Mouse (Mus musculus) left cerebral cortex, postnatal 36 days (tissue): ENCODE results near the gene Pa2g4. TPM values are rescaled to one million over a fixed set of nuclear protein-coding genes. Genes with fewer than 3 reads are reported as not detected.
A peak's percentile ranks its signal among the peaks of the same experiment; 100 is the strongest.
"Not testable (repeated sequence)": the region's sequence is repeated elsewhere in the genome, so short reads cannot be mapped to it uniquely, and the experiment has no call there.

Source experiments
- DNase-seq, 2 experiments: peaks; one replicate each; pipeline ENCODE4 v3.0.0; 2021 to 2022; ENCODE audit warnings: low spot score in 2 of 2, mixed read lengths in 1 of 2
- intact Hi-C: fragments of 180-260 bp; cut with DNase I; formaldehyde crosslinking; loops from one replicate; pipeline ENCODE4 v1.15.1; 2025
- total RNA-seq, 2 experiments: library from RNA; stranded (reverse); gene quantifications; 2 replicates each; pipeline ENCODE4 v1.2.3; 2021

The Pa2g4 gene
- 10 to 100 TPM; 58.2 to 59.3 TPM for total RNA-seq

DNA sequence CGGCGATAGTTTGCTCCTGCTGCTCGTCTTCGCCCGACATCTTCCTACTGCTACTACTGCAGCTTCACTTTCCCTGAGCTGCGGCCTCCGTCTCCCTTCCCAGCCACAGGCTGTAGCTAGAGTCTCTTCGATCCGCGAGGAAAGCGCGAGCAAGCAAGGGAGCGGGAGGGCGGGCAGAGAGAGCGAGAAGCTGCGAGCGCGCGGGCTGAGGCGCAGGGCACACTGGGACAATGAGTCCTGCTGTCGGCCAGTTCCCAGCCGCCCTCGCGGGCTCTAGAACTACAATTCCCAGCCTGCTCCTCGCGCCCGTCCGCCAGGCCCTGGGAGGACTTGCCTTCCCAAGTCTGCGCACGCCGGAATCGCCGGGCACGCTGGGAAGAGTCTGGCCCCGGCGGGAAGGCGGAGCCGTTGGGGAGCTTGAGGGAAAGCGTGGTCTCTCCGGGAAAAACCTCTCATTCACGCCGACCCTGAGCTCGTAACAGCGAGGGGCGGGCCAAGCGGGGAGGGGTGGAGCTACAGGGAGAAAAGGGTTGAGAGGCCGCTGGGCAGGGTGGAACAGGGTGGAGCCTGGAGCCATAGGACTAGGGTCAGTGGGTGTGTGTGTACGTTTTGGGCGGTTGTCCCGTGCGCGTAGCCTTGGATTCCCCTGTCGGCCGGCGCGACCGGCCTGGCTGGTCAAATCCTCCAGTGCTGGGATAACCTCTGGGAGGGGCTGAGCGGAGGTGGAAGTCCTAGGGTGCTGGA lies at the start of gene Pa2g4:
Gene Pa2g4 (minus strand): TSS at position 200 of the 744 bp plus-strand sequence.
- intact Hi-C loops: loop anchor here (1.0 to 5.0 kb wide), 4 partner anchors 17 to 106 kb away; partner anchors contain the start of genes Rpl41, Rps26 and Suox

DNA sequence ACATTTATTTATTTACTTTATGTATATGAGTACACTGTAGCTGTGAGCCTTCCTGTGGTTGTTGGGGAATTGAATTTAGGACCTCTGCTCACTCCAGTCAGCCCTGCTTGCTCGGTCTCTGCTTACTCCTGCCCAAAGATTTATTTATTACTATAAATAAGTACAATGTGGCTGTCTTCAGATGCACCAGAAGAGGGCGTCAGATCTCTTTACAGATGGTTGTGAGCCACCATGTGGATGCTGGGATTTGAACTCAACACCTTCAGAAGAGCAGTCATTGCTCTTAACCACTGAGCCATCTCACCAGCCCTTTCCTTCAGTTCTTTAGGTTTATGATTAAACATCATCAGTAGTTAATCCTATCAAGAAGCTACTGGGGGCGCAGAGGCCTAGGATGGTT lies 49.1 kb upstream of the Pa2g4 start:
- no peak for DNase-seq
- intact Hi-C loops: loop anchor here (5.0 kb wide), 1 partner anchor 48 kb away; the partner anchor contains the start of gene Pa2g4

More for the DNA sequence above, at the start of gene Pa2g4:
- peak; percentile 99 for DNase-seq

DNA sequence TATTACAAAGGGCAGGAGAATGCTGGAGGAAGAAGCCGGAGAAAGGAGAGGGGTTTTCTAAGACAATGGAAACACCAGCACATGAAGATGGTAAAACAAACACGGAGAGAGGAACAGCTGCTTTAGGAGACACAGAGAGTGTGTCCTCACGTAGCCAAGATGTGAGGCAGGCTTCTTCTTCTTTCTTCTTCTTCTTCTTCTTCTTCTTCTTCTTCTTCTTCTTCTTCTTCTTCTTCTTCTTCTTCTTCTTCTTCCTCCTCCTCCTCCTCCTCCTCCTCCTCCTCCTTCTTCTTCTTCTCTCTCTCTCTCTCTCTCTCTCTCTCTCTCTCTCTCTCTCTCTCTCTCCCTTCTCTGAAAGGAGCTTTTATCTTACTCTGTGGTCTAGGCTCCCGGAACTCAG lies 48.0 kb upstream of the Pa2g4 start:
- intact Hi-C loops: loop anchor here (5.0 kb wide), 1 partner anchor 47 kb away; the partner anchor contains the start of gene Pa2g4
- not testable (repeated sequence) for DNase-seq

DNA sequence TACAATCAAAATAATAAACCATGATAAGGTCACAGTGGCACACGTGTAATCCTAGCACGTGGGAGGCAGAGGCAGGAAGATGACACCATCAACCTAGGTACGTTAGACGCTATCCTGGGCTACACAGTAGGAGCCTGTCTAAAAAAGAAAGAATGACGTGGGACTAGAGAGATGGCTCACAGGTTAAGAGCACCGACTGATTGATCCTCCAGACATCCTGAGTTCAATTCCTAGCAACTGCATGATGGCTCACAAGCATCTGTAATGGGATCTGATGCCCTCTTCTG lies 47.3 kb upstream of the Pa2g4 start:
- no peak for DNase-seq
- intact Hi-C loops: loop anchor here (5.0 kb wide), 1 partner anchor 46 kb away; the partner anchor contains the start of gene Pa2g4

DNA sequence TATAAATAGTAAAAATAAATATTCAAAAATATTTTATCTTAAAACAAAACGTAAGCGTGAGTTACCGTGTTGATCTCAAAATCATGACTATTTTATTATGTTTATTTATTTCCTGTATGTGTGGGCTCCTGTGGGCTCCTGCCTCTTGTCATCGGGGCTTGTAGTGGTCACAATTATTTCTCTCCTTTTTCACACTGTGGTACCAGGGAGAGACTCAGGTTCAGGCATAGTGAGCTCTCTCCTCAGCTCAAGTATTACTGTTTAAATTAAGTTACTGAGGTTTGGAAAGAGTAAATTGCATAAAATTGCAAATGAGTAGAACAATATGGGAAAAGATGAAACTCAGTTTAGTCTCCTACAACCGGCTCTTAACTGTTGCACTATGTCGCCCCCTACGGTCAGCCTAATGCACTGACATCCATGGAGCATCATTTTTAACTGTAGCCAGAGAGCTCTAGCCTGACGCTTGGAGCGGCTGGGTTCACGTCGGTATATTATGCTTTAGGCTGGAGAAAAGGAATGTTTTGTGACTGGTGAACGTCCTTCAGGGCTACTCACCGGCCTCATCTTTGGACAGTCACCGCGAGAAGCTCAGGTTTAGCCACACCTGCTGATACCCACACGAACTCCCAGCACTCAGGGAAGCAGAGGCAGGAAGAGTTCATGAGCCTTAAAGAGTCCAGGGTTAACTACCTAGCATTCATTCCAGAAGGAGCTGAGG lies 46.8 kb upstream of the Pa2g4 start:
- peak; percentile 72 for DNase-seq
- intact Hi-C loops: loop anchor here (5.0 kb wide), 1 partner anchor 45 kb away; the partner anchor contains the start of gene Pa2g4

DNA sequence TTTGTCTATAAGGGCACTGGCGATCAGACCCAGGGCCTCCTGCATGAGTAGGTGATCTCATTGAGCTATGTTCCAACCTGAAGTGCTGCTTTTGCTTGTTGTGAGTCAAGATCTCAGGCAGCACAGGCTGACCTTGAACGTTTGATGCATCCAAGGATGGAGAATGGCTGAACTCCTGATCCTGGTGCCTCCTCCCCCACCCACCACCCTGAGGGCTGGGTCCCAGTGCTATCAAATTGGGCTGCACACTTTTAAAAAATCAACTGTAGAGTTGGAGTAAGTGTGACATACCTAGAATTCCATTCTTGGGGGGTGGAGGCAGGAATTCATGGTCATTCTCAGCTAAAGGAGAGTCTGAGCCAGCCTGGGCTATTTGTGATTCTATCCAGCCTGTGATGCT lies 40.7 kb upstream of the Pa2g4 start:
- DNase-seq: no peak
- intact Hi-C loops: no loop called here

DNA sequence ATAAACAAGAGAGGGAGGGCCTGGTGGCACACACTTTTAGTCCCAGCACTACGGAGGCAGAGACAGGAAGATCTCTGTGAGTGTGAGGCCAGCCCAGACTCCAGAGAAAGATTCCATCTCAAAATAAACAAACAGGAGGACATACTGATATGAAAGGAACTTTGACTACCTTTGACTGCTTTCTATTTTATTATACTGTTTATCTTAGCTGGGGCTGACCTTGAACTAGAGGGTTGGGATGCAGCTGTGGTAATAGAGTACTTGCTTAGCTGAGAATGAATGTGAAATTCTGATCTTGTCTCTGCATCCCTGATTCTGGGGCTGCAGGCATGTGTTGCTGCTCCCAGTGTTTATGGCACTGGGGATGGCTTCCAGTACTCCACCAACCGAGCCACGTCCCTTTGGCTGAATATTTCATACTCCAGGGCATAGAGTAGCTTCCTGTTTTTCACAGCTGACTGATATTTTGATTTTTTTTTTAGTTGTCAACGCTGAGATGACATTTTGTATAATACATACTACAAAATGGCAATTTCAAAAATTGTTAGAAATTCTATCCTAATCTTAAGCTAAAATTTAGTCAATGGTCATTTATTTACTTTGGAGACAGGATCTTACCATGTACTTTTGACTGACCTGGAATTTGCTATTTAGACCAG lies 36.8 kb upstream of the Pa2g4 start:
- intact Hi-C loops: no loop called here
- no peak for DNase-seq

DNA sequence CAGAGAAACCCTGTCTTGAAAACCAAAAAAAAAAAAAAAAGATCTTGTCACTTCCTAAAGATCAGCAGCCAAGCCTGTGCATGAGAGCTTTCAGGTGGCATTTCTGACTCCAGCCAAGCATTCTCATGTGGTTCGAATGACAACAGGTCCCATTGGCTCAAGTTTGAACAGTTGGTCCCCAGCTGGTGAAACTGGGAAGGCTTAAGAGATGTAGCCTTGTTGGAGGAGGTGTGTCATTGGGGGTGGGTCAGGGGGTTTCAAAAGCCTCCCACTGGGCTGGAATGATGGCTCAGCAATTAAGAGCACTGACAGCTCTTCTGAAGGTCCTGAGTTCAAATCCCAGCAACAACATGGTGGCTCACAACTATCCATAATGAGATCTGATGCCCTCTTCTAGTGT lies 35.7 kb upstream of the Pa2g4 start:
- no peak for DNase-seq
- intact Hi-C loops: no loop called here

DNA sequence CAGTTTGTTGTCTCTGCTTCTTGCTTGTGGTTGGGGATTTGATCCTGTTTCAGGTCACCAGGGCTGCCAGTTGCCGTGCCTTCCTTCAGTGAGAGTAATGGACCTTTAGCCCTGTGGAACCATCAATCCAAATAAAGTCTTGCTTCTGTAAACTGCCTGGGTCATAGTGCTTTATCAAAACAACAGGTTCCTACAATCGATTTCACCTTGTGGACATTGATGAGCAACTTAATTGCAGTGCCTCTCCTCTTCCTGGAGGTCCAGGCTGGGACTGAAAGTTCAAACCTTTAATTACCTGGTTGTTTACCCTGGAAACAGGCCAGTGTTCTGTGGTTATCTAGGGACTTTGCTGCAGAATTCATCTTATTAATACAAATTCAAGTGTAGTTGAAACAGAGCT lies 32.7 kb upstream of the Pa2g4 start:
- intact Hi-C loops: no loop called here

DNA sequence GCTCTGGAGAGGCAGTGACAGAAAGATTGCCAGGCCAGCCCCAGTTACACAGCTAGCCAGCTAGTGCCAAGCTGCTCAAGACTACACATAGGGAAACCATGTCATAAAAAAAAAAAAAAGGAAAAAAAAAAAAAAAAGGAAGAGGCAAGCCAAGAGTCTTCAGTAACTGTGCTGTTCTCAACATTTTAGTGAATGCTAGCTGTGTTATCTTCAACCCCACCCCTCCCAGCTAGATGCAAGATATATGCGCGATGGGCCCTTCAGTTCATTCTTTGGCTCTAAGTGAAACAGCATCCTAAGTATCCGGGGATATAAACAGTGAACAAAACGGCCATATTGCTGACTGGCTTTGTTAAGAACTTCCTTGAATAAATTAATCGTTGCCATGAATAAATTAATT lies 27.0 kb upstream of the Pa2g4 start:
- intact Hi-C loops: no loop called here
- DNase-seq: no peak

More for the DNA sequence above, 32.7 kb upstream of the Pa2g4 start:
- DNase-seq: no peak

DNA sequence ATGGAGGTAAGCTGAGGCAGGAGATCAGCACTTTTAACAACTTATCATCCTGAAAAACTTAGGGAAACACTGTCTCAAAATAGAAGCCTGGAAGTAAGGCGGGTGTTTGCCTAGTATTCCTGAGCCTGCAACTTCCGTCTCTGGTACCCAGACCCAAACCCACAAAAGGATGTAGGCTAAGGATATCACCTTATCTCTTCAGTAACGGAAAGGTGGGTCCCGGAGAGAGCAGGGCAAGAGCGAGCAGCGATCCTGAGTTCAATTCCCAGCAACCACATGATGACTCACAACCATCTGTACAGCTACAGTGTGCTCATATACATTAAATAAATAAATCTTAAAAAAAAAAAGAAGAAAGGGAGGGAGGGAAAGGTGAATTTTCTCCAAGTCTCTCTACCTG lies 25.6 kb upstream of the Pa2g4 start:
- DNase-seq: no peak
- intact Hi-C loops: no loop called here

DNA sequence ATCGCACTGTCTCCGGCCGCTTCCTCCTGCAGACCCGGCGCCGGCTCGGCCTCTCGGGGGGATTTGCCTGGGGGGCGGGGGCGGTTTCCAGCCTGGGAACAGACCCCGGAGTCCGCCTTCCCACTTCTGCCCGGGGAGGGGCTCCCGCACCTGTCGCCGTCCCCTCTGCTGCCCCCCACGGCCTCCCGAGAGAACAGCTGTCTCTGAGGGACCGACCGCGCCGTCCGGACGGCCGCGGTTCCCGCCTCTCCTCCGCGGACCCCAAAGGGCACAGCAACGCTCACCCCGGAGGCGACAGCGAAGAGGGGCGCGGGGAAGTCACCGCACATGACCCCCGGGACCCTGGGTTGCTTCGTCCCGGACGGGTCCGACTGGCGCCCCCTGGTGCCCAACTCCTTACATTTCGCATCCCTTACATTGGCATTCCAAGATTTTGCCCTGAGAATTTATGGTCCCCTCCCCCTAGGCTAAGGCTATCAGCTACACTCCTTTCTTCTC lies 24.5 kb upstream of the Pa2g4 start:
- DNase-seq: peak; percentile 28 to 30
- intact Hi-C loops: no loop called here

DNA sequence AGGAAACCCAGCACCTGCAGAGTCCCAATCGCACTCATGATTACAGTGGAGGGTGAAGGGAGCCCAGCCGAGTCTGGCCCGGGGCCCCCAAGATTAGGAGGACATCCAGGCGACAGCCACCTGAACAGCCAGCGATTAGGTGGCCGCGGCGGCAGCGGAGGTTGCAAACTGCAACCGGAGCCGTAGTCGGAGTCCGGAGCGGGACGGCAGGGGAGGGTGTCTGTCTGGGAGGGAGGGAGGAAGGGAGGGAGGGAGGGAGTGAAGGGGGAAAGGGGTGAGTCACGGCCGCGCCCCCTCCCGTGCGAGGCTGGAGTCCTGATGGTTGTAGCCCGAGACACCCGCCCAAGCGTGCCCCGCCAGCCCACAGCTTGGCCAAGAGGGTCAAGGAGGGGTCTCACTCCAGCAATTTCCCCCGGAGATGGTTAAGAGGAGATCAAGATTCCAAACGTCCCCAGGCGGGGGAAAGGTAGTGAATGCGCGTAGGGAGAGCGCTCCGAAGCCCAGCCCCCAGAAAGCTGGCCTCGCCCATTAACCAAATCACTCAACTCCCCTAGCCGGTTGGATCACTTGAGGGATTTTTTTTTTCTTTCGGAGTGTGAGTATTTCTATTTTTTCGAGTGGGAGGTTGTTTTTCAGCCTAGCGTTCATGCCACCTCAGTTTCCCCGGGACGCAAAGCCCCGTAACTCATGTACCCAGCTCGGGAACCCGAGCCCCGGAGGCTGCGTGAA lies 23.8 kb upstream of the Pa2g4 start, which contains the start of gene Erbb3:
Gene Erbb3 (minus strand): TSS at position 189 of the 729 bp plus-strand sequence.
- intact Hi-C loops: no loop called here
- DNase-seq: peak in 1 of 2 experiments; percentile 14

DNA sequence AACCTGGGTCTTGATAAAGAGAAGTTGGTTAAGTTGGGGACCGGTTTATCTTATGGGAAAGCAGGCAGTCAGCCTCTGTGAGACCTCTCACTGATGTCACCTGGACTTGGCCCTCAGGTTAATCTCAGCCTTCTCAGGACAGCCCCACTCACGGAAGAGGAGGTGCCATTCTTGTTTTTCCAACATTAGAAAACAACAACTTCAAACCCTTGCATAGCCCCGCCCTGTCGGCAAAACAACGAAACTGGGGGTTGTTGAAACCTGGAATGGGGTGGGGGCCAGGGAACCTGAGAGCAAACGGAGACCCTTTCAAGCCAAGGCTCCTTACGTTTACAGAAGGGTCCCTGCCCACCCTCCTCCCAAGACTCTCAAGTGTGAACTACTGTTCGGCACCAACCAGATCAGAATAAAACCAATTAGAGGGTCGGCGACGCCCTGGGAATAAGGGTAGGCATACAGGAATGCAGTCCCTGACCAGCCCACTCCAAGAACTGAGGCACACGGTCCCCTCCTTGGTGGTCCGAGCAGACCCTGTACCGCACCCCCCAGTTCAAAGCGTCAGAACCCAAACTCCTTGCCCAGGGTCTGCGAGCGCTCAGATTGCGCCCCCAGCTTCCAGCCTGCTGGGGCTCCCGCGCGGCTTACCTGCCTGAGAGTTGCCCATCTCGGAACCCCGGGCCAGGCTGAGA lies 23.1 kb upstream of the Pa2g4 start:
- no peak for DNase-seq
- intact Hi-C loops: no loop called here

DNA sequence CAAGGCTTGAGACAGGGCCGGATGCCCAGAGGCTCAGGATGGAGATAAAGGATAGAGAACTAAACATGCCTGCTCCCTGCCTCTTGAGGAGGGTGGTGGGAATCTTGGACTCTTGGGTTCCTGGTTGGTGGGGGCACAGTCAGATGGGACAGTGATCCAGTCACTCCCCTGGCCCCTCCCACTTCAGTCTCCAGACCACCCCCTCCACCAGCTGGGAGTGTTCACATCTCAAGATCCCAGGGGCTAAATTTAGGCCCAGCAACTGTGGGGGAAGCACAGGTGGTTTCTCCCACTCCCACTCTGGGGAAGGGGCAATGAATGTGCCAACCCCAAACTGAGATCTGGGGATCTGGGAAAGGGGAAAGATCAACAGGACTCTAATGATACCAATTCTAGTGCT lies 22.3 kb upstream of the Pa2g4 start:
- no peak for DNase-seq
- intact Hi-C loops: no loop called here

DNA sequence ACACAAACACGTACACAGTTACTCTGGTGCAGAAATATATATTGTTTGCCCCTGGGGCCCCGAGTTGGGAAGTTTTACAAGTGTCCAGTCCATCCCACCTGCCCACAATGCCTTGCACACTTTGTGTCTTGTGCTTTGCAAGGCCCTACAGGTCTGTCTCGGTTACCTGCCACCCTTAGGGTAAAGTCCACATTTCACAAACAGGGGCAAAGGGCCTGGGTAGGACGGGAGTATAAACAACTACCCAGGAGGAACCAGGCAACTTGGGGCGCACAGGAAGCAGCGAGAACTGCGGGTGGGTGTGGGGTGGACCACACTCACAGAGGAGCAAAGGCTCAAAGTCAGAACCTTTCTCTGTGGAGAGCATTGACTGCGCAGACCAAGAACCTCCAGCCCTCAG lies 21.9 kb upstream of the Pa2g4 start:
- intact Hi-C loops: no loop called here

DNA sequence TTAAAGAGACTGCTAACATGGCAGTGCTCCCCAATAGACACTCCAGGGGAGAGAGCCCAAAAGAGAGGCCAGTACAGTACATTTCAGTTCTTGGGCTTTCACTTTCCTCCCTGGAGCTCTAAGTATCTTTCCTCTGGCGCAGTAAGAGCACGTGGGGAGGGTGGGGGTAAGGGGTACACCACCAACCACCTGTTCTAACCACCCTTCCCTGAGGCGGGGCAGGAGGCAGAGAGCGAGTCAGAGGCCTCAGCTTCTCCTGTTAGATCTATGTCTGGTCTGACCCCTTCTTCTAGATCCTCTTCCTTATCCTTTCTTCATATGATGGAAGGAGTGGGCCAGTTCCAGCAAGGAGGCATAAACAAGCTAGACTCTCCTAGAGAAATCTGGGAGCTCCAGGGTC lies 21.3 kb upstream of the Pa2g4 start:
- intact Hi-C loops: no loop called here
- no peak for DNase-seq

More for the DNA sequence above, 21.9 kb upstream of the Pa2g4 start:
- DNase-seq: no peak

DNA sequence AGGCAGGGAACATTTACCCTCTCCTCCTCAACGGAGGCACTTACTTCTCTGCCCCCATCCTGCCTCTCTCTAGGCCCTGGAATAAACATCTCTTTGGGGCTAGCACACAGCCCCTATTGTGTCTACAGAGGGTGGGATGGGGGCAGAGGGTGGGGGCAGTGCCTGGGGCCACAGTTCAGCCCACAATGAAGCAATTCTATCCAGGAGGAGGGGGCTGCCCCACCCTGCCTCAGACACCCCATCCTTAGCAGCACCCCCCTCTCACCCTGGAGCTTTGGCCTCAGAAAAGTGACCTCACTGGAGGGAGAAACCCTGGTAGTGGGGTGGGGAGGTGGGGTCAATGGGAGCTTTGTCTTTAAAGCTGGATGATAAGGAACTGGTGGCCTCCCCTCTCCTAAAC lies 20.8 kb upstream of the Pa2g4 start:
- intact Hi-C loops: no loop called here
- DNase-seq: no peak

DNA sequence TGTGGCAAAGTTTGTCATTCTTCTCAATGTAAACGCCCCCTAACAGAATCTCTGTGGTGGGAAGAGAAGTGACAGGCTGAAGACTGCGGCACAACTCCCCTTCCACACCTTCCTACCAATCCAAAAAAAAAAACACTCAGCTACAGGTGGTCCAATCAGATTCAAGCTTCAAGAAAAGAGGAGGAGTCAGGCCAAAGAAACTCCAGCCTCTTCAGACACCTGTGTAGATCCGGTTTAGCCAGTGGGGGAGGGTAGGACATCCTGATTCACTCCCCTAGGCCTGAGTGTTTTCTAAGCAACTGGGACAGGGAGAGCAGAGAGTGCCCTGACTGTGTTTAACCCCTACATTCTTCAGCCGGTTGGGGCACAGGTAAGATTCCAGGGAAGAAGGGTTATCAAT lies 18.6 kb upstream of the Pa2g4 start:
- DNase-seq: no peak
- intact Hi-C loops: no loop called here
